Mouse (Mus musculus) erythroblast, embryonic 14.5 days (primary cell): ENCODE results near the gene Pdlim1.

Experiments
- GATA1 ChIP-seq: IDR thresholded peaks from 2 replicates; pipeline ENCODE4 v1.6.1; 2012; ENCODE audit warnings: low read length, inconsistent platforms, mixed read lengths
- TAL1 ChIP-seq: IDR thresholded peaks from 3 replicates; pipeline ENCODE4 v1.6.1; 2012; ENCODE audit warnings: low read length, inconsistent platforms, mixed read lengths

- TF ChIP-seq GATA1, result no peak
- no peak for TF ChIP-seq TAL1
Observed at GRCm38 (mm10) chr19:40277494-40277893, 5.9 kb upstream of the Pdlim1 start.
